32 mouse cellular contexts compared by ENCODE assay signal in genomic region chr3:27201728-27202411, GRCm38 (mm10). TPM values are rescaled to one million over a fixed set of nuclear protein-coding genes. Genes with fewer than 3 reads are reported as not detected.
DNase-seq lines count a peak whose midpoint lies in the region; ATAC-seq and TF ChIP-seq lines count a peak whose summit lies in the region.
"Had no signal": no experiment of that assay in that cellular context is flagged by ENCODE, and none has a peak within 500 bp of the region (broad histone marks: within the 10 kb centered on the region; RNA-seq: fewer than 3 reads in every experiment).

No protein-coding gene starts in this region.

- no peaks in the 10 kb centered on the region for H3K27me3 ChIP-seq in heart, adult 2 months (ENCODE audit: control insufficient read depth, insufficient read depth, low read length)
- no peaks in the 10 kb centered on the region for H3K27me3 ChIP-seq in liver, postnatal 0 days (ENCODE audit: insufficient read depth, low read length)
- H3K27me3 ChIP-seq: embryonic facial prominence, embryonic 12.5 days; intestine, embryonic 15.5 days; midbrain, embryonic 15.5 days; neural tube, embryonic 15.5 days had no signal

- H3K4me2 ChIP-seq in liver, postnatal 0 days (ENCODE audit: low read depth, low read length): no peak overlapping the region
- H3K4me2 ChIP-seq: embryonic facial prominence, embryonic 12.5 days; intestine, embryonic 15.5 days; midbrain, embryonic 15.5 days; neural tube, embryonic 15.5 days had no signal

- H3K4me1 ChIP-seq in heart, adult 2 months (ENCODE audit: control insufficient read depth, insufficient read depth, low read length): peaks cover 12% of the 10 kb centered on the region
- H3K4me1 ChIP-seq in liver, postnatal 0 days (ENCODE audit: insufficient read depth): peaks cover 23% of the 10 kb centered on the region
- H3K4me1 ChIP-seq: midbrain, embryonic 15.5 days had no signal

- no peak for TF ChIP-seq CTCF in heart, adult 2 months (IDR thresholded peaks at IDR 0.05)
- TF ChIP-seq CTCF in liver, postnatal 0 days (IDR thresholded peaks at IDR 0.05; ENCODE audit: low read depth): no peak

- no peaks in the 10 kb centered on the region for H3K9me3 ChIP-seq in liver, postnatal 0 days (ENCODE audit: low read length)
- H3K9me3 ChIP-seq: embryonic facial prominence, embryonic 12.5 days; heart, embryonic 10.5 days; hindbrain, embryonic 10.5 days; intestine, embryonic 15.5 days; midbrain, embryonic 10.5 days; midbrain, embryonic 15.5 days; neural tube, embryonic 15.5 days had no signal

- no peak overlapping the region for H3K4me3 ChIP-seq in heart, adult 2 months
- H3K4me3 ChIP-seq in liver, postnatal 0 days (ENCODE audit: low read depth, low read length): no peak overlapping the region
- H3K4me3 ChIP-seq: embryonic facial prominence, embryonic 12.5 days; heart, embryonic 10.5 days; hindbrain, embryonic 10.5 days; intestine, embryonic 15.5 days; midbrain, embryonic 10.5 days; midbrain, embryonic 15.5 days; neural tube, embryonic 15.5 days had no signal

- H3K9ac ChIP-seq in heart, adult 2 months (ENCODE audit: low read depth, low read length): no peak overlapping the region
- no peak overlapping the region for H3K9ac ChIP-seq in liver, postnatal 0 days (replicated peaks)
- H3K9ac ChIP-seq: embryonic facial prominence, embryonic 12.5 days; intestine, embryonic 15.5 days; midbrain, embryonic 15.5 days; neural tube, embryonic 15.5 days had no signal

- no peaks in the 10 kb centered on the region; the same call in 1 of the 2 replicates for H3K36me3 ChIP-seq in heart, adult 2 months (ENCODE audit: control insufficient read depth, insufficient read depth, low read length)
- 0 out of 2 replicates have a peak, but pooled peaks cover 2% of the 10 kb centered on the region for H3K36me3 ChIP-seq in liver, postnatal 0 days (replicated peaks; ENCODE audit: insufficient read depth, low read length)
- H3K36me3 ChIP-seq: embryonic facial prominence, embryonic 12.5 days; heart, embryonic 10.5 days; hindbrain, embryonic 10.5 days; intestine, embryonic 15.5 days; midbrain, embryonic 10.5 days; midbrain, embryonic 15.5 days; neural tube, embryonic 15.5 days had no signal

- WGBS in heart, adult 2 months: 68% methylated on average over 5 of the region's 5 CpGs
- 56% methylated on average over 5 of the region's 5 CpGs for WGBS in liver, postnatal 0 days (ENCODE audit: insufficient replicate concordance)

- intact Hi-C loops in heart, adult 2 months (cut with DNase I): no loop called here
- intact Hi-C loops in heart, postnatal 36 days (cut with DNase I): no loop called here

- DNase-seq in heart, adult 2 months: no peak
- DNase-seq in heart, postnatal 36 days: no peak
- peak; percentile 48 for DNase-seq in A20 (ENCODE audit: low read depth, low spot score)
- peak; percentile 35 for DNase-seq in liver, postnatal 0 days
- DNase-seq in adrenal gland, postnatal 14 days: no peak
- DNase-seq in ovary, postnatal 36 days (ENCODE audit: low spot score): no peak
- DNase-seq in adrenal gland, adult 8-10 months: no peak
- DNase-seq: adrenal gland, postnatal 36 days; cerebellum, adult 11 months; cerebellum, adult 9-10 months; cerebellum, postnatal 36 days; gastrocnemius, postnatal 36 days; heart, postnatal 10 days; kidney, adult 2 months; kidney, postnatal 4 days; layer of hippocampus, postnatal 36 days; left cerebral cortex, postnatal 4 days; lung, postnatal 4 days; spleen, adult 18-20 months; thymus, adult 18-20 months; thymus, postnatal 36 days had no signal

- no peak for TF ChIP-seq POLR2A in heart, adult 2 months (IDR thresholded peaks at IDR 0.05; ENCODE audit: insufficient read depth, low read depth, low read length)

- TF ChIP-seq EP300 in heart, adult 2 months (IDR thresholded peaks at IDR 0.05; ENCODE audit: insufficient read depth, low read depth, low read length): no peak
- TF ChIP-seq EP300 in liver, postnatal 0 days (IDR thresholded peaks at IDR 0.05; ENCODE audit: low read depth): peak; percentile 38

- peak; percentile 67 for ATAC-seq in granulocyte monocyte progenitor cell, adult 5-6 weeks (replicated peaks; ENCODE audit: poor library complexity, severe bottlenecking)
- peak; percentile 99 for ATAC-seq in liver, postnatal 0 days
- ATAC-seq: forebrain, embryonic 14.5 days; hindbrain, embryonic 16.5 days; intestine, embryonic 15.5 days; midbrain, embryonic 15.5 days had no signal

- H3K27ac ChIP-seq in heart, adult 2 months: peak overlapping the region; percentile 66
- H3K27ac ChIP-seq in liver, postnatal 0 days (ENCODE audit: low read depth): peak overlapping the region; percentile 67
- H3K27ac ChIP-seq: embryonic facial prominence, embryonic 12.5 days; heart, embryonic 10.5 days; hindbrain, embryonic 10.5 days; intestine, embryonic 15.5 days; midbrain, embryonic 10.5 days; midbrain, embryonic 15.5 days; neural tube, embryonic 15.5 days; stomach, postnatal 0 days had no signal

- H3K79me2 ChIP-seq in heart, adult 2 months (replicated peaks; ENCODE audit: control insufficient read depth, insufficient read depth, low read length): no peaks in the 10 kb centered on the region; the same call in 1 of the 2 replicates

RNA-seq across cellular contexts. Expression of gene Nceh1, which starts 19.1 kb away (rescaled TPM):
- 100 to 1,000 TPM; 201 to 233 TPM for total RNA-seq in heart, adult 2 months (2021)
- polyA plus RNA-seq in heart, adult 2 months (2012; rRNA removed): 81.3 and 118 TPM in 2 replicates
- total RNA-seq in heart, postnatal 36 days (2021): 100 to 1,000 TPM; 203 to 236 TPM
- 9.9 and 14.0 TPM in 2 replicates for total RNA-seq in granulocyte monocyte progenitor cell, adult 5-6 weeks (2014; fragmentation: Nextera tagmentation)
- 16.8 and 17.7 TPM in 2 replicates for total RNA-seq in granulocyte monocyte progenitor cell, adult 5-6 weeks (2017)
- 18.2 and 23.9 TPM in 2 replicates for polyA plus RNA-seq in liver, postnatal 0 days (2015; fragmentation: Nextera tagmentation; extraction: Ambion mirVana)
- 87.5 and 88.1 TPM in 2 replicates for total RNA-seq in adrenal gland, postnatal 14 days (2021)
- total RNA-seq in adrenal gland, adult 8-10 months (2022): 100 to 1,000 TPM; 153 to 311 (median 234) TPM

RNA-seq across cellular contexts. Expression of gene Ect2, which starts 48.2 kb away (rescaled TPM):
- total RNA-seq in heart, adult 2 months (2021): under 1 TPM; 0.39 to 0.73 TPM
- 0.12 and 0.29 TPM in 2 replicates for polyA plus RNA-seq in heart, adult 2 months (2012; rRNA removed)
- total RNA-seq in heart, postnatal 36 days (2021): under 1 TPM; 0.78 to 0.79 TPM
- 27.7 and 82.9 TPM in 2 replicates for total RNA-seq in granulocyte monocyte progenitor cell, adult 5-6 weeks (2014; fragmentation: Nextera tagmentation)
- total RNA-seq in granulocyte monocyte progenitor cell, adult 5-6 weeks (2017): 61.2 and 75.8 TPM in 2 replicates
- polyA plus RNA-seq in liver, postnatal 0 days (2015; fragmentation: Nextera tagmentation; extraction: Ambion mirVana): 10.1 and 12.5 TPM in 2 replicates
- total RNA-seq in adrenal gland, postnatal 14 days (2021): 12.6 and 13.6 TPM in 2 replicates
- 1 to 10 TPM; 2.6 to 7.0 (median 3.0) TPM for total RNA-seq in adrenal gland, adult 8-10 months (2022)

Comparison
In these comparisons a context has a peak if more than half of its experiments do, and no peak if none do; other contexts are left out.
1. DNase-seq: peak in A20 (single experiment) and liver, postnatal 0 days (single experiment); none in heart, adult 2 months (0 of 2), heart, postnatal 36 days (0 of 2), adrenal gland, postnatal 14 days (single experiment), ovary, postnatal 36 days (single experiment) and adrenal gland, adult 8-10 months (single experiment).